Mouse (Mus musculus) left cerebral cortex, adult 2 months (tissue): ENCODE data around the gene Cxcl15. TPM values are rescaled to one million over a fixed set of nuclear protein-coding genes. Genes with fewer than 3 reads are reported as not detected.

Experiments
- DNase-seq, 2 experiments: peaks; one replicate each; pipeline ENCODE4 v3.0.0; 2021 to 2022; ENCODE audit warnings: low spot score in 2 of 2, mixed read lengths in 1 of 2; ENCODE audit errors: extremely low spot score in 1 of 2
- H3K27ac ChIP-seq: fragments of 200-600 bp; 2 replicates; pipeline ENCODE4 v1.8.1; 2022
- H3K4me3 ChIP-seq: fragments of 200-600 bp; 2 replicates; pipeline ENCODE4 v1.8.1; 2022
- CTCF ChIP-seq: fragments of 200-600 bp; IDR thresholded peaks from 2 replicates; pipeline ENCODE4 v1.8.1; 2022; ENCODE audit warnings: antibody characterized with exemption, mild to moderate bottlenecking, moderate library complexity
- intact Hi-C: fragments of 180-260 bp; cut with DNase I; formaldehyde crosslinking; loops from one replicate; pipeline ENCODE4 v1.15.1; 2025
- long read RNA-seq, 2 experiments: library from polyadenylated mRNA; stranded (forward); transcript quantifications; one replicate each; pipeline ENCODE4 v2.0.0; 2021; ENCODE audit warnings: borderline mapping rate in 2 of 2
- total RNA-seq, 2 experiments: library from RNA; stranded (reverse); gene quantifications; 2 replicates each; pipeline ENCODE4 v1.2.3; 2021

Gene Cxcl15
- not detected for total RNA-seq
- long read RNA-seq, experiment 1: 0 reads
- long read RNA-seq, experiment 2: 0 reads

DNA sequence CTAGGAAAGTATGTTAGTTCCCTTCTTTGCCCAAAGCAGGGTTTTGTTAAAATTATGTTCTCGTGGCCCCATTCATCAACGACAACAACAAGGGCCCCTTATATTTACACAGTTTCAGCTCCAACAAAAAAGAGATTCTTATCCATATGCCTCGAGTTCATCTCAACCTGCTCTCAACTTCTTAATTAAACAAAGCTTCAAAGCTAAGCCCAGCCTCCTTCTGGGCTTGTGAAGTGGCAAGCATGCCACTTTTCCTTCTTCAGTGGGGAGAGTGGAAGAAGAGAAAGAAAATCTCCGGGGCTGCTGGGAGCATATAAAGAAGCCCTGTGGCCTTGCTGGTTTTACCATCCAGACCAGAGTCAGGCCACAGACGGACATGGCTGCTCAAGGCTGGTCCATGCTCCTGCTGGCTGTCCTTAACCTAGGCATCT lies at the start of gene Cxcl15:
Gene Cxcl15, plus strand, starts transcription at position 340 of the 431 bp plus-strand sequence.
- TF ChIP-seq CTCF: no peak
- no peak for DNase-seq
- intact Hi-C loops: loop anchor here (10.0 kb wide), 1 partner anchor 79 kb away; no protein-coding TSS in a partner anchor
- Histone ChIP-seq H3K27ac (no peak within 1 kb of the TSS), H3K4me3 (no peak within 1 kb of the TSS)

GRCm38 (mm10) chr5:90753934-90754333 lies 40.4 kb upstream of the Cxcl15 start:
- DNase-seq: no peak
- intact Hi-C loops: no loop called here
- Histone ChIP-seq H3K27ac (no peak overlapping the region), H3K4me3 (no peak overlapping the region)
- TF ChIP-seq CTCF: no peak

DNA sequence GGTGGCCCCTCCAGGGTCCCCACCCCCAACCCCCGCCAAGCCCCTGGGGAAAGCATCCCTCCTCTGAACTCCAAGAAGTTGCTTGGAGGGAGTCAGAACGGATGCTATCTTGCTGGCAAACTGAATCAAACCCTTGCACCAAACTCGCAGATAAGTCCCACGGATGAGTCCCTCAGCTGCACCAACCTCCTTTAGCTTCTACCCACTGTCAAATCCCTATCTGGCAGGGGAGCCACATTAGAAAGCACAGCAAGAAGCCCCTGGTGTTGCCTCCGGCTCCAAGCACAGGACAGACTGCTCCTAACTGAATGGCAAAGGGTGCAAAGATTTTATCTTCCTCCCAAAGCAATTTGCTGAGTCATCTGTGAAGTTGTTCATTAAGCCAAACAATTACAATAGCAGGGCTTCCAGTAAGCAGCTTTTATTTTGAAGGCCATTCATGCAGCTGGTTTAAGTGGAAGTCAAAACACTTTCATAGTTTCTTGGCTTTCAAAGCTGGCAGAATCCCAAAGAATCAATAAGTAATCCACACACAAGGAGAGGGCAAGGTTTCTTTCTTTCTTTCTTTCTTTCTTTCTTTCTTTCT lies 36.2 kb upstream of the Cxcl15 start:
- intact Hi-C loops: no loop called here
- DNase-seq: no peak

GRCm38 (mm10) chr5:90759077-90760065 lies 35.0 kb upstream of the Cxcl15 start, which contains the start of gene Cxcl5:
Gene Cxcl5 (plus strand): TSS chr5:90759360.
- intact Hi-C loops: no loop called here
- Histone ChIP-seq H3K27ac (no peak within 1 kb of the TSS), H3K4me3 (peak within 1 kb of the TSS; percentile 46)
- TF ChIP-seq CTCF: no peak
- peak in 1 of 2 experiments; percentile 32 for DNase-seq

More for the DNA sequence above, 36.2 kb upstream of the Cxcl15 start:
- TF ChIP-seq CTCF: no peak
- Histone ChIP-seq H3K27ac (no peak overlapping the region), H3K4me3 (no peak overlapping the region)

DNA sequence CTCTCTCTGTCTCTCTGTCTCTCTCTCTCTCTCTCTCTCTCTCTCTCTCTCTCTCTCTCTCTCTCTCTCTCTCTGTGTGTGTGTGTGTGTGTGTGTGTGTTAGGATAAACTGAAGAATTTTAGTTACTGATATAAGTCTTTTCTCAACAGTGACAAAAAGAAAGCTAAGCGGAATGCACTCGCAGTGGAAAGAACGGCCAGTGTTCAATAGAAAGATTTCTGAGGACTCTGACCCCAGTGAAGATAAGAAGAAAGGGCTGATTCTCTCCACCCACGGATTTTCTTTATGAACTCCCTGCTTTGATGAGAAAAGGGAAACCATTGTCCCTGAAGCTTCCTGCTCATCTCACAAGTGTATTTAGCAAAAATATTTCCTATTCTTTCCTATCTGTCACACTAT lies 34.0 kb upstream of the Cxcl15 start:
- Histone ChIP-seq H3K27ac (no peak overlapping the region), H3K4me3 (no peak overlapping the region)
- intact Hi-C loops: no loop called here
- no peak for TF ChIP-seq CTCF
- no peak for DNase-seq

GRCm38 (mm10) chr5:90760844-90761243 lies 33.5 kb upstream of the Cxcl15 start:
- Histone ChIP-seq H3K4me3 (no peak overlapping the region), H3K27ac (no peak overlapping the region)
- TF ChIP-seq CTCF: no peak
- no peak for DNase-seq
- intact Hi-C loops: no loop called here

DNA sequence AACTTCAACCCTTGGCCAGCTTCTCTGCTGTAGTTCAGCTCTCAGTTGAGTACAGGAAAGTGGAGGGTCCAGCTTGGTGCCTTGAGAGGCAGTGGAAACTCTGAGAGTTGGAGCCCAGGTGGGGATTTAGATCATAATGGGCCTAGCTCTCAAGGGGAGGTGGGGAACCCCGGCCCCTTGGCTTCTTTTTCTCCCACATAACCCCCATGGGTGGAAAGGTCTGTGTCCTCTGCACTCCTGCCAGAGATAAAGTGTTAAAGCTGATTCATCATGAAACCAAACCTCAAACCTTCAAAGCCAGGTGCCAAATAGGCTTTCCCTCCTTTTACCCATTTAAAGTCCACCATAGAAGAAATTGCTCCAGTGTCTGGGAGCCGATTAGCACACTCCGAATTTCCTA lies 32.5 kb upstream of the Cxcl15 start:
- intact Hi-C loops: no loop called here
- Histone ChIP-seq H3K4me3 (no peak overlapping the region), H3K27ac (no peak overlapping the region)
- no peak for DNase-seq
- no peak for TF ChIP-seq CTCF

- no peak for TF ChIP-seq CTCF
- intact Hi-C loops: no loop called here
- Histone ChIP-seq H3K4me3 (no peak overlapping the region), H3K27ac (no peak overlapping the region)
- no peak for DNase-seq
These were observed 30.2 kb upstream of the Cxcl15 start for GRCm38 (mm10) chr5:90763912-90764665.

DNA sequence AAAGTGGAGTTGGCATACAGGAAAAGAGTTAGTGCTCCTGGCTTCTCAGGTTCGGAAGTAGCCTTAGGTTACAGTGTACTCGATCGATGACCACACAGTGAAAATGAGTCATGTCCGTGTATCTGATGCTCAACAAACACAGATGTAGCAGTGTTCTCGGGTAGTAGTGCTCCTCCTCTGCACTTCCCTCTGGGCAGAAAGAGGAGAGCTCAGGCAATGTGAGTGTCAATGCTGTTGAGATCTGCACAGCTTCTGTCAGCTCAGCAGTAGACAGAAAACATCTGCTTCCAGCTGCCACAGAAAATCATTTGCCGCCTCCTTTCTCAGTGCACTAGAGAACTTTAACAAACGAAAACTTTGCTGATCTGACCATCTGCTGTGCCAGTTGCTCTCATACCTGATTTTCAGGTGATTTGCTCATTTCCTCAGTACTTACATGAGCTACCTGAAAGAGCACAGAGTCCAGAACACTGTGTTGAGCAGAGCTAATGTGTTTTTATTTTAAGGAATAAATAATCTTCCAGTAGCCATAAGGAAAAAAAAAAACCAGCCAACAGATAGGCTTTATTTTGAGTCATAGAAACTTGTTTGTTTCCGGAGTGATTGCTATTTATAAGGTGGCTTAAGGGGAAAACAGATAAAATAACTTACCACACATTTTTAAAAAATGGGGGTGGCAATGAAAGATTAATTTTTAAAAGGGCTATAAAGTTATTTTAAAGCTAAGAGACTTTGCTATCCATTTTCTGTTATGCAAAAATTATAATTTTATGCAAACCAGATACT lies 28.3 kb upstream of the Cxcl15 start:
- intact Hi-C loops: no loop called here
- Histone ChIP-seq H3K4me3 (no peak overlapping the region), H3K27ac (no peak overlapping the region)
- DNase-seq: no peak
- no peak for TF ChIP-seq CTCF

DNA sequence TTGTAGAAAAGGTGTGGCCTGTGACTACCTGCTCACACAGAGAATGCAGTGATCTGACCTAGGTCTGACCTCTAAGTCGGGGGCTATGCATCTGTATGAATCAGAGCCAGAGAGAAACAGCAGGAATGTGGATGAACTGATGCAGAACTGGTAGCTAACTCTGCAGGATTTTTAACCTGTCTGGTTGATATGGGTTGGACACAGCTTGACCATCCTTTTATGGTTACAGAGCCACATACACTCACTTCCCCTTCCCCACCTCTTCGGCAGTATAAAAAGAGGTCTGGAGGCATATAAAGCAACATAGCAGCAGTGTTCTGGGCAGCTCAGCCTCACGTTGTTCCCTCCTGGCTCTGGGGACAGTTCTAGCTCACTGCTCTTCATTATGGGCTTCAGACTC lies 26.1 kb upstream of the Cxcl15 start, which contains the start of gene Ppbp:
Gene Ppbp, plus strand, starts transcription at position 301 of the 400 bp plus-strand sequence.
- Histone ChIP-seq H3K27ac (no peak within 1 kb of the TSS), H3K4me3 (no peak within 1 kb of the TSS)
- no peak for TF ChIP-seq CTCF
- intact Hi-C loops: no loop called here
- no peak for DNase-seq

DNA sequence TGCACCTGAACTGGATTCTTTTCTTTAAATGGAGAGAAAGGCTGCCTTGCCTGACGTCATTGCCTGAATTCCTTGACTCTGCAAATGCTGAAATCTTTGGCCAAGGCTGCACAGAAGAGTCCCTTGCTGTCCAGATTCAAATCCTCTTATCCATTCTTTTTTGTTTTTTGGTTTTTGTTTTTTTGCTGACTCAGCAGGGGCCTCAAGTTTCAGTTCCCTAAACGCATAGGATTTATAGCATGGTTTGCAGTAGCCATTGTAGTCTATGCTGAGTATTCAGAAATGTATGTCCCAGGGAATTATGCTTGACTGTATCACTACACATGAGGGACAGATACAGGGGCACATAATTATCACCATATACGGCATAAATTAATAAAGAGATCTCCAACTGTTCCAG lies 23.0 kb upstream of the Cxcl15 start:
- Histone ChIP-seq H3K27ac (no peak overlapping the region), H3K4me3 (no peak overlapping the region)
- no peak for DNase-seq
- TF ChIP-seq CTCF: no peak
- intact Hi-C loops: no loop called here
